9 mouse cellular contexts compared by ENCODE assay signal in the genomic region with DNA sequence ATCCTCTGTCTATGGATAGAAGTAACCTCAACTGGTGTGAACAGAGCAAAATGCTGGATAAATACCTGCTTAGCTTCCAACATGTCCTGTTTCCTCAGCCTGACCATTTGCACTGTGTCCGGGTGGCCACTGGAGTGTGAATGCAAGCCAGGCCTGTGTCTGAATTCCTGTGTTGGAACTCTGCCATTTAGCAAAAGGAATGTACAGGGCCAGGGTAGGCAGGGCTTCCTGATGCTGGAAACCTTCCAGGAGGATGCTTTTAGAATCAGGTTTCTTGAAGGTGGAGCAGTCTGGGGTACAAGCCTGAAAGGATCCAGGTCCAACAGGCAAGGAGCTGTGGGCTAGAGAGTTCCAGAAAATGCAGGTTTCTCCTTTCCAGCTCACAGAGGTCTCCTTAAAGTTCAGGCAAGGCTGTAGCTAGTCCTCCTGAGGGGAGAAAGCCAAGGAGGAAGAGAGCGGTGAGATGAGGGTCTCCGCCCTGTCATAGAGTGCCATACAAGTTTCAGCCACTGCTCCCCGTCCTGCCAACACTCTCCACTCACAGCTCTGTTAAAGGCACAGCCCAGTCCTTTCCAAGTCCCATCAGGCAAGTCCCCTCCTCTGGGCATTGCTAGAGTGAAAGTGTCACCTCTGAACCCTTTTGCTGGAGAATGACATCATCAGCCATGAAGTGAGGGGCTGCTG. TPM values are rescaled to one million over a fixed set of nuclear protein-coding genes. Genes with fewer than 3 reads are reported as not detected.
A peak's percentile ranks its signal among the peaks of the same experiment; 100 is the strongest.
DNase-seq lines count a peak whose midpoint lies in the region; ATAC-seq lines count a peak whose summit lies in the region.
"Had no signal": no experiment of that assay in that cellular context is flagged by ENCODE, and none has a peak within 500 bp of the region (broad histone marks: within the 10 kb centered on the region; RNA-seq: fewer than 3 reads in every experiment).

No protein-coding gene starts in this region.

- H3K27ac ChIP-seq in embryonic facial prominence, embryonic 15.5 days (replicated peaks) = peak overlapping the region; percentile 48

- intact Hi-C loops in left cerebral cortex, postnatal 4 days (cut with DNase I) = no loop called here

- WGBS in embryonic facial prominence, embryonic 15.5 days = 43% methylated on average over 4 of the region's 4 CpGs

- H3K27me3 ChIP-seq in embryonic facial prominence, embryonic 15.5 days = no peaks in the 10 kb centered on the region

- H3K9ac ChIP-seq in embryonic facial prominence, embryonic 15.5 days = no peak overlapping the region

- ATAC-seq in embryonic facial prominence, embryonic 15.5 days (ENCODE audit: insufficient number of reproducible peaks, low FRiP score, low TSS enrichment, low read depth) = 0 out of 2 replicates have a peak, but pooled peaks have one; percentile 54

- no peaks in the 10 kb centered on the region for H3K36me3 ChIP-seq in embryonic facial prominence, embryonic 15.5 days

- peak; percentile 88 for DNase-seq in 3T3-L1 (ENCODE audit: low read depth, low spot score)
- peak; percentile 78 for DNase-seq in Muller cell, postnatal 12 days (ENCODE audit: inconsistent ontology term)
- peak; percentile 72 to 92 for DNase-seq in kidney, adult 8-10 months
- DNase-seq in spleen, postnatal 4 days (ENCODE audit: low spot score in 2 of 2) = no peak
- no peak for DNase-seq in left cerebral cortex, postnatal 4 days
- DNase-seq in spleen, adult 18-20 months = no peak
- DNase-seq in layer of hippocampus, adult 18-20 months (ENCODE audit: low spot score in 2 of 2) = no peak

- H3K4me1 ChIP-seq in embryonic facial prominence, embryonic 15.5 days = peaks cover 12% of the 10 kb centered on the region

- H3K4me3 ChIP-seq in embryonic facial prominence, embryonic 15.5 days (replicated peaks) = no peak overlapping the region
- H3K4me3 ChIP-seq: erythroblast, embryonic 14.5 days had no signal

- no peak overlapping the region for H3K4me2 ChIP-seq in embryonic facial prominence, embryonic 15.5 days (replicated peaks)

- no peaks in the 10 kb centered on the region for H3K9me3 ChIP-seq in embryonic facial prominence, embryonic 15.5 days (replicated peaks)

RNA-seq across cellular contexts. Expression of gene Mfsd2b, which starts 10.4 kb away (rescaled TPM):
- polyA plus RNA-seq in embryonic facial prominence, embryonic 15.5 days (2015; fragmentation: Nextera tagmentation; extraction: Ambion mirVana) = 0.88 TPM in 2 replicates
- 1 to 10 TPM; 1.6 to 1.9 TPM for total RNA-seq in left cerebral cortex, postnatal 4 days (2021)
- under 1 TPM; 0.36 to 0.59 TPM for total RNA-seq in layer of hippocampus, adult 18-20 months (2021)

RNA-seq across cellular contexts. Expression of gene Wdcp, which starts 20.7 kb away (rescaled TPM):
- 15.7 and 18.2 TPM in 2 replicates for polyA plus RNA-seq in embryonic facial prominence, embryonic 15.5 days (2015; fragmentation: Nextera tagmentation; extraction: Ambion mirVana)
- total RNA-seq in left cerebral cortex, postnatal 4 days (2021) = 10 to 100 TPM; 12.7 to 15.0 TPM
- total RNA-seq in layer of hippocampus, adult 18-20 months (2021) = 10 to 100 TPM; 13.0 to 14.8 TPM

RNA-seq across cellular contexts. Expression of gene Fkbp1b, which starts 22.4 kb away (rescaled TPM):
- polyA plus RNA-seq in embryonic facial prominence, embryonic 15.5 days (2015; fragmentation: Nextera tagmentation; extraction: Ambion mirVana) = 11.3 and 12.7 TPM in 2 replicates
- total RNA-seq in left cerebral cortex, postnatal 4 days (2021) = 100 to 1,000 TPM in 1 of 2 experiments, 10 to 100 TPM in 1; 91.9 to 101 TPM
- 10 to 100 TPM; 43.3 to 56.1 TPM for total RNA-seq in layer of hippocampus, adult 18-20 months (2021)

RNA-seq across cellular contexts. Expression of gene Ubxn2a, which starts 43.7 kb away (rescaled TPM):
- 24.7 and 28.0 TPM in 2 replicates for polyA plus RNA-seq in embryonic facial prominence, embryonic 15.5 days (2015; fragmentation: Nextera tagmentation; extraction: Ambion mirVana)
- 10 to 100 TPM; 29.4 to 30.5 TPM for total RNA-seq in left cerebral cortex, postnatal 4 days (2021)
- total RNA-seq in layer of hippocampus, adult 18-20 months (2021) = 10 to 100 TPM; 51.1 to 52.9 TPM

RNA-seq across cellular contexts. Expression of gene Sf3b6, which starts 46.5 kb away (rescaled TPM):
- polyA plus RNA-seq in embryonic facial prominence, embryonic 15.5 days (2015; fragmentation: Nextera tagmentation; extraction: Ambion mirVana) = 194 and 197 TPM in 2 replicates
- total RNA-seq in left cerebral cortex, postnatal 4 days (2021) = 100 to 1,000 TPM; 127 to 135 TPM
- 10 to 100 TPM; 68.4 to 76.9 TPM for total RNA-seq in layer of hippocampus, adult 18-20 months (2021)

Comparison
In these comparisons a context has a peak if more than half of its experiments do, and no peak if none do; other contexts are left out.
1. DNase-seq: peak in 3T3-L1 (single experiment), Muller cell, postnatal 12 days (single experiment) and kidney, adult 8-10 months (2 of 2); none in spleen, postnatal 4 days (0 of 2), left cerebral cortex, postnatal 4 days (single experiment), spleen, adult 18-20 months (0 of 2) and layer of hippocampus, adult 18-20 months (0 of 2).